Mouse (Mus musculus): ENCODE results near the gene Hoxc9.
A peak's percentile ranks its signal among the peaks of the same experiment; 100 is the strongest.

Hoxc9 gene

GRCm38 (mm10) chr15:102976631-102977422, 588 bp downstream of the Hoxc9 start:
- DNase-seq (ENCODE audit: low spot score in 2 of 2) = no peak

GRCm38 (mm10) chr15:102977423-102977974, 1.3 kb downstream of the Hoxc9 start:
- no peak for DNase-seq (ENCODE audit: low spot score in 2 of 2)

- DNase-seq (ENCODE audit: low spot score in 2 of 2) = no peak
These were observed 2.6 kb downstream of the Hoxc9 start for GRCm38 (mm10) chr15:102978615-102979515.

GRCm38 (mm10) chr15:102979936-102980335, 3.7 kb downstream of the Hoxc9 start:
- no peak for DNase-seq (ENCODE audit: low spot score in 2 of 2)

GRCm38 (mm10) chr15:102980352-102980751, 4.1 kb downstream of the Hoxc9 start:
- DNase-seq (ENCODE audit: low spot score in 2 of 2) = no peak

- no peak for DNase-seq (ENCODE audit: low spot score in 2 of 2)
These were observed 4.7 kb downstream of the Hoxc9 start for GRCm38 (mm10) chr15:102980912-102981311.

GRCm38 (mm10) chr15:102981379-102982288, 5.4 kb downstream of the Hoxc9 start:
- DNase-seq (ENCODE audit: low spot score in 2 of 2) = no peak

GRCm38 (mm10) chr15:102983716-102984115, 7.5 kb downstream of the Hoxc9 start:
- no peak for DNase-seq (ENCODE audit: low spot score in 2 of 2)

- no peak for DNase-seq (ENCODE audit: low spot score in 2 of 2)
These were observed 8.3 kb downstream of the Hoxc9 start for GRCm38 (mm10) chr15:102984521-102984920.

GRCm38 (mm10) chr15:102984925-102985324, 8.7 kb downstream of the Hoxc9 start:
- DNase-seq (ENCODE audit: low spot score in 2 of 2) = no peak

GRCm38 (mm10) chr15:102987124-102987833, 11.0 kb downstream of the Hoxc9 start:
- DNase-seq (ENCODE audit: low spot score in 2 of 2) = peak; percentile 44 to 83

- DNase-seq (ENCODE audit: low spot score in 2 of 2) = no peak
These were observed 11.8 kb downstream of the Hoxc9 start for GRCm38 (mm10) chr15:102988078-102988477.

- no peak for DNase-seq (ENCODE audit: low spot score in 2 of 2)
These were observed 14.5 kb downstream of the Hoxc9 start, which contains the start of gene Hoxc8 for GRCm38 (mm10) chr15:102990461-102991397. TSS of gene Hoxc8 (plus strand) at chr15:102990607.

- no peak for DNase-seq (ENCODE audit: low spot score in 2 of 2)
These were observed 15.5 kb downstream of the Hoxc9 start for GRCm38 (mm10) chr15:102991782-102992181.

- no peak for DNase-seq (ENCODE audit: low spot score in 2 of 2)
These were observed 16.0 kb downstream of the Hoxc9 start for GRCm38 (mm10) chr15:102992206-102992605.

GRCm38 (mm10) chr15:102992863-102993262, 16.6 kb downstream of the Hoxc9 start:
- no peak for DNase-seq (ENCODE audit: low spot score in 2 of 2)

GRCm38 (mm10) chr15:102996548-102996947, 20.3 kb downstream of the Hoxc9 start:
- DNase-seq (ENCODE audit: low spot score in 2 of 2) = no peak

GRCm38 (mm10) chr15:102997431-102997830, 21.2 kb downstream of the Hoxc9 start:
- DNase-seq (ENCODE audit: low spot score in 2 of 2) = no peak

GRCm38 (mm10) chr15:102997939-102998355, 21.7 kb downstream of the Hoxc9 start, which contains the start of gene Hoxc6:
TSS of gene Hoxc6 (plus strand) at chr15:102998257.
- no peak for DNase-seq (ENCODE audit: low spot score in 2 of 2)
